Mouse (Mus musculus): Measurements from ENCODE around the gene Tuba3a.

The Tuba3a gene

GRCm38 (mm10) chr6:125265239-125265638 is 20.6 kb downstream of the Tuba3a start:
- peak; percentile 26 for DNase-seq (ENCODE audit: low spot score)

GRCm38 (mm10) chr6:125264219-125264618 is 21.6 kb downstream of the Tuba3a start:
- DNase-seq (ENCODE audit: low spot score), result no peak

- no peak for DNase-seq (ENCODE audit: low spot score)
Measured at GRCm38 (mm10) chr6:125260006-125260555, 25.8 kb downstream of the Tuba3a start.

GRCm38 (mm10) chr6:125256222-125256966 is 29.4 kb downstream of the Tuba3a start:
- DNase-seq (ENCODE audit: low spot score), result peak; percentile 68

GRCm38 (mm10) chr6:125255516-125256044 is 30.3 kb downstream of the Tuba3a start:
- peak; percentile 35 for DNase-seq (ENCODE audit: low spot score)

GRCm38 (mm10) chr6:125253863-125254715 is 31.8 kb downstream of the Tuba3a start:
- DNase-seq (ENCODE audit: low spot score), result no peak

GRCm38 (mm10) chr6:125252711-125253110 is 33.1 kb downstream of the Tuba3a start:
- DNase-seq (ENCODE audit: low spot score), result no peak

GRCm38 (mm10) chr6:125252285-125252684 is 33.6 kb downstream of the Tuba3a start:
- DNase-seq (ENCODE audit: low spot score), result no peak

- no peak for DNase-seq (ENCODE audit: low spot score)
Measured at GRCm38 (mm10) chr6:125244551-125244950, 41.3 kb downstream of the Tuba3a start.

- DNase-seq (ENCODE audit: low spot score), result no peak
Measured at GRCm38 (mm10) chr6:125241566-125241965, 44.3 kb downstream of the Tuba3a start.

- DNase-seq (ENCODE audit: low spot score), result no peak
Measured at GRCm38 (mm10) chr6:125240617-125241016, 45.2 kb downstream of the Tuba3a start.

GRCm38 (mm10) chr6:125239547-125239946 is 46.3 kb downstream of the Tuba3a start:
- DNase-seq (ENCODE audit: low spot score), result no peak

GRCm38 (mm10) chr6:125238396-125238795 is 47.4 kb downstream of the Tuba3a start:
- no peak for DNase-seq (ENCODE audit: low spot score)

GRCm38 (mm10) chr6:125237421-125237820 is 48.4 kb downstream of the Tuba3a start:
- DNase-seq (ENCODE audit: low spot score), result no peak

GRCm38 (mm10) chr6:125236782-125237181 is 49.1 kb downstream of the Tuba3a start, which contains the start of gene Cd27:
Cd27 (minus strand) TSS chr6:125237010.
- DNase-seq (ENCODE audit: low spot score), result no peak

- DNase-seq (ENCODE audit: low spot score), result no peak
Measured at GRCm38 (mm10) chr6:125236341-125236740, 49.5 kb downstream of the Tuba3a start.

GRCm38 (mm10) chr6:125234520-125234828 is 51.4 kb downstream of the Tuba3a start:
- no peak for DNase-seq (ENCODE audit: low spot score)

GRCm38 (mm10) chr6:125233816-125234519 is 51.9 kb downstream of the Tuba3a start:
- DNase-seq (ENCODE audit: low spot score), result no peak

GRCm38 (mm10) chr6:125232516-125232915 is 53.3 kb downstream of the Tuba3a start:
- DNase-seq (ENCODE audit: low spot score), result no peak

- no peak for DNase-seq (ENCODE audit: low spot score)
Measured at GRCm38 (mm10) chr6:125232045-125232437, 53.8 kb downstream of the Tuba3a start.

- peak; percentile 52 for DNase-seq (ENCODE audit: low spot score)
Measured at GRCm38 (mm10) chr6:125231117-125232044, 54.5 kb downstream of the Tuba3a start, which contains the start of gene Tapbpl. Tapbpl (minus strand) TSS chr6:125231860.
